Mouse (Mus musculus): ENCODE results near the gene Erfe. TPM values are rescaled to one million over a fixed set of nuclear protein-coding genes. Genes with fewer than 3 reads are reported as not detected.

Erfe gene
- polyA plus RNA-seq, 1 experiment from 2014 or later = 2.1 TPM

DNA sequence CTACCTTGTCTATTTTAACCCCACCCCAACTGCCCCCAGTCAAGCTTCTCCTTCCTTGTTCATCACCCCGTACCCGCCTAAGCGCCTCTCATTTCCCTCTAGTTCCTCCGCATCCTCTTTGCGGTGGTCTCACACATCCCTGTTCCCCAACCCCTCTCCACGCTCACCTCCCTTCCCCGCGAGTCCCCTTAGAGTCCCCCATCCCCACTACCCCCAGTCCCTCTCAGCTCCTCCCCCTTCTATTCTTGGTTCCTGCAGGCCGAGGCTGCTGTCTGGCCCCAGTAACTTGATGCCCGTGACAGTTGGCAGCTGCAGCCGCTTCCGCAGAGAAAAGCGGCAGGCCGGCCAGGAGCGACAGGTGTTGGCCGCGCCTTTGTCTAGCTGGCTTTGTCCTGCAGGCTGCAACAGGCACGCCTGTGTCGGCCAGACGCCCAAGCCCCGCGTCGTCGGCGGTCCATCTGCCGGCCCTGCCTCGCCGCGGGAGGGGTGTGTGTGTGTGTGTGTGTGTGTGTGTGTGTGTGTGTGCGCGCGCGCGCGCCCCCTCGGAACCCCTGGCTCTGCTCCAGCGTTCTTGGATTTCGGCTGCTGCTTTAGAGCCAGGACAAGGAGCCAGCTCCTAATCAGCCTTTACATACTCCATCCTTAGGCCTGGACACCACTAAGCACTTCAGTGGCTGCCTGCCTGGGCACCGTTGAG is 47.8 kb downstream of the Erfe start, which contains the start of gene Hes6:
Gene Hes6 (minus strand): TSS at position 141 of the 697 bp plus-strand sequence.
- peak within 1 kb of the TSS; percentile 98 for H3K4me2 ChIP-seq (replicated peaks)
- ATAC-seq (ENCODE audit: low FRiP score, low read depth) = peak; percentile 60
- H3K27ac ChIP-seq = peak within 1 kb of the TSS; percentile 92
- H3K9ac ChIP-seq = peak within 1 kb of the TSS; percentile 83
- H3K27me3 ChIP-seq = no peaks in the 10 kb centered on the region
- H3K9me3 ChIP-seq = no peaks in the 10 kb centered on the region
- H3K4me1 ChIP-seq = peaks cover 38% of the 10 kb centered on the region
- 0 out of 2 replicates have a peak, but pooled peaks cover 4% of the 10 kb centered on the region for H3K36me3 ChIP-seq
- H3K4me3 ChIP-seq = peak within 1 kb of the TSS; percentile 80
- under 1% methylated on average over 29 of the region's 39 CpGs for WGBS

DNA sequence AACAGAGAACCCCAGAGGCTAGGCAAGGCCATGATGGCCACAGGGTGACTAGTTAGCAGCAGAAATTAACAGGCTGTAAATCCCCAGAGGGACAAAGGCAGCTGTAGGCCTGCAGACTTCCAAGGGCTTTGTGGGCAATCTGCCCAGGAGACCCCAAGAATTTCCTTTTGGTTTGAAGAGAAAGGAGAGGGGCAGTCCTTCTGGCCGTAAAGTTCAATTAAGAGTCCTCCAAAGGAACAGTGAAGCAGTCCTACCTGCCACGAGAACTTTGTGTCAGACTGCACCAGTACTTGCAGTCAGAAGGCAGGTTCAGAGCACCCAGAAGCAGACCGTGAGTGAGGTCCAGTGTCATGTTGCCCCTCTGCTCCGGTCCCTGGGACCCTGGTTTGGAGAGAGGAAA is 48.7 kb downstream of the Erfe start:
- Histone ChIP-seq H3K4me1 (peaks cover 38% of the 10 kb centered on the region), H3K4me3 (no peak overlapping the region), H3K27ac (peak overlapping the region; percentile 92), H3K9me3 (no peaks in the 10 kb centered on the region), H3K4me2 (replicated peaks) (peak overlapping the region; percentile 98), H3K27me3 (no peaks in the 10 kb centered on the region), H3K9ac (0 out of 2 replicates have a peak overlapping the region, but pooled peaks have one; percentile 25), H3K36me3 (0 out of 2 replicates have a peak, but pooled peaks cover 6% of the 10 kb centered on the region)
- no peak for ATAC-seq (ENCODE audit: low FRiP score, low read depth)
- 27% methylated on average over 4 of the region's 4 CpGs for WGBS

DNA sequence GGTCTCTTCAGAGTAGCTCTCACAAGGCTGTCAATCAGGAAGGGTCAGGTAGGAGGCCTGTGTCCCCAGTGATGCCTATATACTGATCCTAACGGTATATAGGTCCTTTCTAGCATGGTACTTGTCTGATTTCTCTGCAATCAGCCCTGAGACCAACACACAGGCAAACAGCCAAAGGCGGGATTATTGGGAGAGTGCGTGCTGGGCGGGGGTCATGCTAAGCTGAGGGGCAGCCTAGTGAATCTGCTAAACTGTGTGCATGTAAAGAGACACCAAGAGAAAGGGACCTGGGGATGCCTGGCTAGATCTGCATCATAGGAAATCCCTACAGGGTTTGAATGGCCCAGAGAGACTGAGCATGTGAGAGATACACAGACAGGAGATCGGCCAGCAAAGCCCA is 49.1 kb downstream of the Erfe start:
- Histone ChIP-seq H3K4me1 (peaks cover 40% of the 10 kb centered on the region), H3K36me3 (0 out of 2 replicates have a peak, but pooled peaks cover 6% of the 10 kb centered on the region), H3K9ac (0 out of 2 replicates have a peak overlapping the region, but pooled peaks have one; percentile 25), H3K4me3 (no peak overlapping the region), H3K9me3 (no peaks in the 10 kb centered on the region), H3K27ac (peak overlapping the region; percentile 92; the same call in 1 of the 2 replicates), H3K27me3 (no peaks in the 10 kb centered on the region), H3K4me2 (replicated peaks) (peak overlapping the region; percentile 98; the same call in 1 of the 2 replicates)
- no peak for ATAC-seq (ENCODE audit: low FRiP score, low read depth)
- 63% methylated on average over 5 of the region's 5 CpGs for WGBS

DNA sequence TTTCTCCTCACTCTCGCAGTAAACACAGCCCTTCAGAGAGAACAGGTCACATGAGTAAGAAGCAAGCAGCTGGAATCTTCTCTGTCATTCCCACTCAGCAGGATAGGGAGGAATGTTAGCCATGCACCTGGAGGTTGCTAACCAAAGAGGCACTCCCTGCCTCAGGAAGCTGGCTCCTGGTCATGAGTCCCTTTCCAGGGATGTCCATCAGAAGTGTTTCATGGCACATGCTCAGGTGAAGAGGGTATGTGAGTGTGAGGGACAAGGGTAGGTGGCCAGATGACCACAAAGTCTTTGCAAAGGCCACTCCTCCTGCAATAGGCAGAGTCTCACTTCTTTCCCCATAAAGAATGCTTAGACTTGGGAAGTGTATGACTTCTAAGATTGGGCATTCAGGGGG is 51.8 kb downstream of the Erfe start:
- Histone ChIP-seq H3K4me3 (no peak overlapping the region), H3K36me3 (0 out of 2 replicates have a peak, but pooled peaks cover 6% of the 10 kb centered on the region), H3K4me2 (replicated peaks) (no peak overlapping the region), H3K4me1 (peaks cover 25% of the 10 kb centered on the region), H3K27me3 (no peaks in the 10 kb centered on the region), H3K9ac (no peak overlapping the region), H3K27ac (no peak overlapping the region), H3K9me3 (no peaks in the 10 kb centered on the region)
- no peak for ATAC-seq (ENCODE audit: low FRiP score, low read depth)
- 46% methylated on average over 1 of the region's 1 CpGs for WGBS

DNA sequence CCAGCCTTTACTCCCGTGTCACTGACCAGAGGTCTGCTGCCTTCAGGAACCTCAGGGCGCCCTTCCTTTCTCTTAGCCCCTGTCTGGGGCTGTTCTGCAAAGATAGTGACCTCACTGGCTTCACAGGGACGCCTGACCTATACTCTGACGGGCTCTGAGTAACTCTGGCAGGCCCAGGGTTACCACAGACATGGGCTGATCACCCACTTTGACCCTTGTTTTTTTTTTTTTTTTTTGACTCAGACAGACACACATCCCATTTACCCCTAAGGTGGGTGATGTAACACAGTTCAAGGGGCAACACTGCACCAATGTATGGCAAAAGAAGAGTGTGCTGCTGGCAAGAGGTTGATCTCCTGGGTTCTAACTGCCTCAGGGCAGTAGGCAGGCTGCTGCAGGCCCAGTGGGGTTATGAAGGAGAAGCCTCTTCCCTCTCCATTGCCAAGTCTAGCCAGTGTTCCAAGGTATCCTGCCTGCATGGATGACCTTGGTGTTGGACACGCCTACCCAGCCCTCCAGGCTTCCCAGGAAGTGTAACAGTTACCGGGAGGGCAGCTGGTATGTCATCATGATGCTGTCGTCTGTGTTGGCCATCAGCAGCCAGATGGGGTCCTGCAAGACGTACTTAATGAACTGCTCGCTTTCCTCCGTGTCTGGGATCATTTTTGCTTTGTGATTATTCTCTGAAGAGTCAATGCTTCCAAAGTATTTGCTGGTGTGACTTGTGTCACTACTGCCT is 53.8 kb downstream of the Erfe start:
- H3K9me3 ChIP-seq = no peaks in the 10 kb centered on the region
- no peaks in the 10 kb centered on the region for H3K27me3 ChIP-seq
- no peak overlapping the region for H3K4me3 ChIP-seq
- H3K9ac ChIP-seq = no peak overlapping the region
- H3K4me1 ChIP-seq = peaks cover 24% of the 10 kb centered on the region
- H3K36me3 ChIP-seq = 0 out of 2 replicates have a peak, but pooled peaks cover 6% of the 10 kb centered on the region
- no peak overlapping the region for H3K4me2 ChIP-seq (replicated peaks)
- H3K27ac ChIP-seq = no peak overlapping the region
- WGBS = 68% methylated on average over 10 of the region's 10 CpGs
- ATAC-seq (ENCODE audit: low FRiP score, low read depth) = no peak

DNA sequence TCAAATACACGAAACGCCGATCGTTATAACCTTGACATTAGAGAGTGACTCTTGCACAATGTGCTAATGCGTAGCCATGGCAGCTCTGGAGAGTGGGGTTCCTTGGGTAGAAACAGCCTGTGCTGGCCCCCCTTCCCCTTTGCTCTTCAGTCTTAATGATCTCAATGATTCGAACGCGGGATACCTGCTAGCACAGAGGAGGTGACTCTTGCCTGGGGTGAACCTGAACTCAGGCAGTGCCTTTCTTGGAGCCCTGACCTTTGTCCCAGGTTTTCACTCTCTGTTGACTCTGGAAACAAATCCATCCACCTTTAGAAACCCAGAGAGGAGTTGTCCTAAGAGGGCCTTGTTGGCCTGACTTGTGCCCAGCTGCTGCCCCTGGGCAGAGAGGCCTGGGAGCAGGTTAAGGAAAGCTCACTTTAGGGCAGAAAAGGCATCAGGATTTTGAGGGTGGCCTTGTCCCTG is 54.4 kb downstream of the Erfe start:
- no peaks in the 10 kb centered on the region for H3K9me3 ChIP-seq
- ATAC-seq (ENCODE audit: low FRiP score, low read depth) = no peak

More for the DNA sequence above, 54.4 kb downstream of the Erfe start:
- 88% methylated on average over 8 of the region's 8 CpGs for WGBS
- Histone ChIP-seq H3K4me3 (no peak overlapping the region), H3K27ac (no peak overlapping the region), H3K4me1 (peaks cover 19% of the 10 kb centered on the region), H3K36me3 (0 out of 2 replicates have a peak, but pooled peaks cover 6% of the 10 kb centered on the region), H3K27me3 (no peaks in the 10 kb centered on the region), H3K9ac (no peak overlapping the region), H3K4me2 (replicated peaks) (no peak overlapping the region)

Other genes starting within 250 kb of the Erfe start
- gene Rbm44, start 221.3 kb upstream of the Erfe start, polyA plus RNA-seq (2015; fragmentation: Nextera tagmentation; extraction: Ambion mirVana) = 0.88 and 1.3 TPM in 2 replicates
- 2.7 and 3.1 TPM in 2 replicates for gene Ramp1, start 186.6 kb upstream of the Erfe start, polyA plus RNA-seq (2015; fragmentation: Nextera tagmentation; extraction: Ambion mirVana)
- 62.7 and 68.1 TPM in 2 replicates for gene Ube2f, start 116.1 kb upstream of the Erfe start, polyA plus RNA-seq (2015; fragmentation: Nextera tagmentation; extraction: Ambion mirVana)
- 11.9 and 14.0 TPM in 2 replicates for gene Scly, start 68.1 kb upstream of the Erfe start, polyA plus RNA-seq (2015; fragmentation: Nextera tagmentation; extraction: Ambion mirVana)
- 0.04 and 0.05 TPM in 2 replicates for gene Espnl, start 44.4 kb upstream of the Erfe start, polyA plus RNA-seq (2015; fragmentation: Nextera tagmentation; extraction: Ambion mirVana)
- gene Klhl30, start 15.4 kb upstream of the Erfe start, polyA plus RNA-seq (2015; fragmentation: Nextera tagmentation; extraction: Ambion mirVana) = 1.6 and 1.8 TPM in 2 replicates
- gene Ilkap, start 32.4 kb downstream of the Erfe start, polyA plus RNA-seq (2015; fragmentation: Nextera tagmentation; extraction: Ambion mirVana) = 163 and 172 TPM in 2 replicates
- 114 and 117 TPM in 2 replicates for gene Hes6, start 47.6 kb downstream of the Erfe start, polyA plus RNA-seq (2015; fragmentation: Nextera tagmentation; extraction: Ambion mirVana)
- 3.3 TPM in 2 replicates for gene Per2, start 92.9 kb downstream of the Erfe start, polyA plus RNA-seq (2015; fragmentation: Nextera tagmentation; extraction: Ambion mirVana)
- gene Traf3ip1, start 128.2 kb downstream of the Erfe start, polyA plus RNA-seq (2015; fragmentation: Nextera tagmentation; extraction: Ambion mirVana) = 9.6 and 10.0 TPM in 2 replicates
- 5.5 and 6.3 TPM in 2 replicates for gene Asb1, start 174.1 kb downstream of the Erfe start, polyA plus RNA-seq (2015; fragmentation: Nextera tagmentation; extraction: Ambion mirVana)